Mouse (Mus musculus) neural tube, embryonic 10.5 days (tissue): ENCODE results near the gene Cd79b.
"Not testable (repeated sequence)": the region's sequence is repeated elsewhere in the genome, so short reads cannot be mapped to it uniquely, and the experiment has no call there.

Source experiments
- DNase-seq: peaks from one replicate; pipeline ENCODE4 v3.0.0-alpha.2; 2017; ENCODE audit warnings: low spot score; ENCODE audit errors: extremely low spot score

Gene Cd79b

DNA sequence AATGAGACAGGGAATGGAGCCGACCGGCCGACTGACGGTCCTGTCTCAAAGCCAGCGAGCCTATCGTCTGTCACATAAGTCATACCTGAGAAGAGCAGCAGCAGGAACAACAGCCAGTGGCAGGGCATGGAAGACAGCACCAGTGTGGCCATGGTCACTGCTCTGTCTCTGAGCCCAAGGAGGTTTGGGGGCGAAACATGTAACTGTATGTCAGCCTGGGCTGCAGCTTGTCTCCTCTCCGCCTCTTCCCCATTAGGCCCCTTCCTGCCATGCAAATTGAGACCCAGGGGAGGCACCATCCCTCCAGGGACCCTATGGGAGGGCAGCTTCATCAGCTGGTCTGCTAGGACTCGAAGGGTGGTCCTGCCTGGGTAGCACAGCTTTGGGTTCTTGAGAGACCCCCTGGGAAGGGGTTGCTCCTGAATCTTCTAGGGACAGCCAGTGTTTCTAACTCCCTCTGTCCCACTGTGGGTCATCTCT lies at the start of gene Cd79b:
Cd79b (minus strand) TSS at position 430 of the 480 bp plus-strand sequence.
- no peak for DNase-seq

DNA sequence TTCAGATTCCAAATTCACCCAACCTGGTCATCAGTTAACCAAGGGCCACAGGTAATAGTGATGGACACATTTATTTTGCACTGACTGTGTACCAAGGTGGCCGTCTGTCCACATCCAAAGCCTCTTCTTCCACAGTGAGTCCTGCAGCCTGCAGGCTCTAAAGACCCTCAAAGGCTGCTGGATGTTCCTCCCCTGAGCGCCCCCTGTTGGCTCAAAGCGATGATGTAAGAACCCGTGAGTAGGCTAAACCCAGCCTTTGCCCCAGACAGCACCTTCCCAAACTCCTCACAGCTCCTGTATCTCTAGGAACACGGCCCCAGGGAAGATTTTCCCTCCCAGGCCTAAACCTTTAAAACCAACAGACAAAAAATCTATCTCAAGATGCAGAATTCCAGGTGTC lies 44.8 kb upstream of the Cd79b start:
- peak; percentile 37 for DNase-seq

DNA sequence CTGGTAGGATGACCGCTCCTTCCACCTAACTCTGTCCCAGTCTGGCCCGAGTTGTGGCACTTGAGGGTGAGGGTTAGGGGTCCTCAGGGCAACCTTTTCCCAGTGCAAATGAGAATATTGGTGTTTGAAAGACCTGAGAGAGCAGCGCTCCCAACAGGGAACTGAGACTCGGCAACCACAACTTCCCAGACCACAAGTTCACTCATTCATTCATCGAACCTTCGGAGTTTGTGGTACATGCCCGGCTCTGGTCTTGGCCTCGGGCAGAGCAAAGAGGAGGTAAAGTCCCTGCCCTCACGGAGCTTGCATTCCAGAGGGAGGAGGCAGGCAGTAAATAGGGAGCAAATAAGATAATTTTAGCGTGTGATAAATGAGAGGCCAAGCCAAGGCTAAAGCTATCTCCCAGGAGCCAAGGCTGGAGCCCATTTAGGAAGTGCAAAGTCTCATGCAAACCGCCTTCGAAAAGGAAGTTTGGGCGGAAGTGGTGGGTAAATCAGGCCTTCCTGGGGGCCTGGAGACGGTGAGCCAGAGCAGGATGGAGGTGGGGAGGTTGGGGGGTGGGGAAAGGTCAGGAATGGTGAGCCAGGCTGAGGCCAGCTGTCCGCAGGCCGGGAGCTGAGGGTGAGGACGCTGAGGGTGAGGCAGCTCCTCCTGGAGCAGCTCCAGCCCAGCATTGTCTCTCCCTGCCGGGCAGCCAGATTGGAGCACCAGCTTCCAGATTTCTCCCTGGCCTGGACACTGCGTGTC lies 41.0 kb upstream of the Cd79b start:
- no peak for DNase-seq

DNA sequence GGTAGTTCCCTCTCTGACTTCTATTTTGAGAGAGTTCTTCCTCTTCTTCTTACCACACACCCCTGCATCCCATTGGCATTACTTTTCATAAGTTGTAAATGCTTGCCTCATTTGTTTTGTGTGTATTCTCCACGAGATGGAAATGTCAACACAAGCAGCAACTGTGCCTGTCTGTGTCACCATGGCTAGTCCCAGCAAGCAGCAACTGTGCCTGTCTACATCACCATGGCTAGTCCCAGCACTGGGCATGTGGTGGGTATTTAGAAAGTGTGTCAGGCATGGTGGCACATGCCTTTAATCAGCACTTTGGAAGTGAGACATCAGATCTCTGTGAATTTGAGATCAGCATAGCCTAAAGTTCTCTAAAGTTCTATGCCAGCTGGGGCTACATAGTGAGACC lies 39.6 kb upstream of the Cd79b start:
- DNase-seq, result no peak

DNA sequence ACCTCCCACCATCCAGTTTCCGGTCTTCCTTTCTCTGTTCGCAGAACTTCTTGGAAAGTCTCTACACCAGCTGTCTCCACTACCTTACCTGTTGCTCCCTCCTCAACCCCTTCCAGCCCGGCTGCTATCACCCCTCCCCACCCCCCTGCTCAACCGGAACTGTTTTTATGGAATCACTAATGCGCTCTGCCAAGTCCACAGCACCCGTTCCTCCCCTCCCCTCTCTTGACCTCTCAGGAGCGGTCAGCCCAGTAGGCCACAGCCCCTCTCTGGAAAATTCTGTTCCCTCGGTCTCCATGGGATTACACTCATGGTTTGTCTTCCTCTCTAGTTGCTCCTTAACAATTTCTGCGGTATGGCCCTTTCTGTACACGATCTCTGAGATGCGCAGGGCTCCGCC lies 38.6 kb upstream of the Cd79b start, which contains the start of gene Scn4a:
Scn4a (minus strand) TSS at position 101 of the 400 bp plus-strand sequence.
- DNase-seq, result no peak

DNA sequence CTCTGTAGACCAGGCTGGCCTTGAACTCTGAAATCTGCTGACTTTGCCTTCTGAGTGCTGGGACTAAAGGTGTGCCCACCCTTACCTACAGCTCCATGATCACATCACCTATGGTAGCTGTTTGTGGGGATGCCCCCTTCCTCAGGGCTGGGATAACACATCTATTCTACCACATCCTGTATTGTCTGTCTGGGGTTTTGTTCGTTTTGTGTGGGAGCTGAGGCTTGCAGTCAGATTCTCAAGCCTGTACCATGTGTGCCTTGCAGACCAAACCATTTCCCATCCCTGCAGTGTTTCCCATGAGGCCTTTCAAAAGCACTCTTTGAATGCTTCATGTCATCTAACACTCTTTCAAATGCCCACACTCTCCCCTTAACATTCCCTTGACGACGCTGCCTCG lies 37.4 kb upstream of the Cd79b start:
- no peak for DNase-seq

DNA sequence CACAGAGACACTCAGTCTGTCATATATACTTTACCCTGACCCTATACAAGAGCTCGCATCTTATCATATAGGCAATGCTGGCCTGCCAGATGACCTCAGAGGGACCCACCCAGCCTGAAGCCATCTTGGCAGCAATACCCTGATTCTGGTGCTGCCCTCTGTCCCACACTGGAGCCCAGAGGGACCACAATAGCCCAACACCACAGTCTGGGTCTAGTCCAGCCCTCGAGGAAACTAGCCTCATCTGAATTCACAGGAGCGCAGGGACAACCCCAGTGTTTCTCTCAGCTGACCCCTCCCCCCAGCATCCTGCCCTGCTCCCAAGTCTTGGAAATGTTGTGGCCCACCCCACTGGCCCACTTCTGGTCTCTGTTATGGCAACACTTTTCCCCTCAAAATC lies 36.7 kb upstream of the Cd79b start:
- no peak for DNase-seq

DNA sequence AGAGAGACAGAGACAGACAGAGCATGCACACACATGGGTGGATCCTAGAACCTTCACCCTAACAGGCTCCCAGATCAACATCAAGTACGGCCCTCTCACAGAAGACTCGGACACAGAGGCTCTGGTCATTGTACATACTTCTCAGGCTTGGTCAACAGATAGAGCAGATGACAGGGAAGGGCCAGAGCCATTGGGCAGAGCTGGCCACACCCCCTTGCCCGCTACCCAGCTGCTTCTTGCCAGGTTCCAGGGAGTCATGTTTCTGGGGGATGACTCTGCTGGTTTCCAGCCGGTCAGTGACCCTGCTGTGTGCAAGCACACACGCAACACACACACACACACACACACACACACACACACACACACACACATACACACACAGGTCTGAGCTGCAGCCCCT lies 36.3 kb upstream of the Cd79b start:
- DNase-seq, result no peak

DNA sequence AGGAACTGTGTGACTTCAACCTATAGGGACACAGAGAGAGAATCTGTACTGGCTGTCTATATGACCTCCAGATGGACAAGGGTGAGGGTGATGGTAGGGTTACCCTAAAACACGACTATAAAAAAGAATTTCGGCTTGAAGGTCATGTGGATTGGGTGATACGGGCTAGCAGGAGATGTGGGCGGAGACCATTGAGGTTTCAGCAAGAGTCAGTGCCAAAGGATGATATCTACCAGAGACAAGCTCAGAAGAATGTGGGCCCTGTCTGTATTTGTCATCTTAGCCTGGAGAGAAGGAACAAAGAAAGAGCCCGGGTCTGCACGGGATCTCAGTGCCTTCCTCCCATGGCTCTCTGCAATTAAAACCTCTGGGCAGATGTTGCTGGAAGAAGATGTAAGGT lies 35.2 kb upstream of the Cd79b start:
- no peak for DNase-seq

DNA sequence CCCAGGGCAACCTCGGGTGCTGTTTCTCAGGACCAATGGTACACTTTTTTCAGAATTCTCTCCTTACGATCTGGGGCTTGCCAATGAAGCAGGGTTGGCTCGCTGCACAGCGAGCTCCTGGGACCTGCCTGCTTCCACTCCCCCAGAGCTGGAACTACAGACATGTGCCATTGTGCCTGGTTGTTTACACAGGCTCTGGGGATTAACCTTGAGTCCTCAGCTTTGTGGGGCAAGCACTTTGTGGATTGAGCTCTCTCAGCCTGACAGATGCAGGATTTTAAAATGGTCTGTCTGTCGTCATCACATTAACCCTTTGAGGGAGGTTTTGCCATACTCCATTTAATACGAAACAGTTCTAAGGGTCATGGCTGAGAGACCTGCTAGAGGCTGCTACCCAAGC lies 30.3 kb upstream of the Cd79b start:
- no peak for DNase-seq

DNA sequence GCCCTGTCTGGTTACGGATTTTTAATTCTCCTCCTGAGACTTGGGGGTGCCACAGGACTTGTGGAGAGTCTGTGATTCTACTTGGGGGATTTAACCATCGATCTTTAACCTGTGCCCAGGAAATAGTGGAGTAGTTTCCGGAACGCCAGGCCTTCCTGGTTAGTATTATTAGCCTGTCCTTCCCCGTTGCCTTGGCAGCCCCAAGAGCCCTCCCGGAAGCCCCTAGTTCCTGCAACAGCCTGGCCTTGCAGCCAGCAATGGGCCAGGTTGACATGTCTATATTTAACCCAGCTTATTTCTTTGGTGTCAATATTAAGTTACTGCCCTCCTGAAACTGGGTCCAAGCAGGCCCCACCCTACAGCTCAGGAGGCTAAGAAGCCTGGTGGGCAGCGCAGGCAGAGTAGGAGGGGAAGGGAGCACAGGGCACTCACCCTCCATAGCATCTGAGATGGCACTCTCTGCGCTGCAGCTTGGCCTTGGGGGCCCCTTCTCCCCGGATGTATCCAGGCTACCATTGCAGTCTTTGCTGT lies 26.5 kb upstream of the Cd79b start:
- no peak for DNase-seq

DNA sequence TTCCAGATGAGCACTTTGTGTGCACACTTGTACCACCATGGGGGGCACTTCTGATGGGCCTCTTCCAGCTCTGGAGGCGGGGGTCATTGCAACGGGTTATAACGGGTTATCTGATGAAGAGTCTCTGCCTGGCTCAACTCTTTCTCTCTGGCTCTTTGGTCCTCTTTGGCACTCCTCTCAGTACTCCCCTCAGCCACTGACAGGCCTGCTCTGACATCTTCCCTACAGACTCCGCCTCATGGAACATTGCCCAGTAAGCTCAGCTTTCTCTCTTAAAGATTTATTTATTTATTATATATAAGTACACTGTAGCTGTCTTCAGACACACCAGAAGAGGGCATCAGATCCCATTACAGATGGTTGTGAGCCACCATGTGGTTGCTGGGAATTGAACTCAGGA lies 24.8 kb upstream of the Cd79b start:
- DNase-seq, result not testable (repeated sequence)

DNA sequence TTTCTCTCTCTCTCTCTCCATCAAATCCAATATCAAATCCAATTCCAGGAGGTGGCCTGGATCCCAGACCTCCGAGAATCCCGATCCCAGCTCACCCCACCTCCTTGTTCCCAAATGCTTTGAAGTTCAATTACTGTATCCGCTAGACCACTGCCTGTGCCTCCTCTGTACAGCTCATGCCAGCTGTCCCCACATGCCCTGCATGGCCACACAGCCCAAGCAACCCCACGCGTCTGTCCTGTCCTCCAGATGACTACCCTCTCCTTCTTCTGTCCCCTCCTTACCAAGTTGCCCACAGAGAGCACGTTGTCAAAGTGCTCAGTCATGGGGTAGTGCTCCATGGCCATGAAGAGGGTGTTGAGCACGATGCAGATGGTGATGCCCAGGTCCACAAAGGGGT lies 24.3 kb upstream of the Cd79b start:
- no peak for DNase-seq

DNA sequence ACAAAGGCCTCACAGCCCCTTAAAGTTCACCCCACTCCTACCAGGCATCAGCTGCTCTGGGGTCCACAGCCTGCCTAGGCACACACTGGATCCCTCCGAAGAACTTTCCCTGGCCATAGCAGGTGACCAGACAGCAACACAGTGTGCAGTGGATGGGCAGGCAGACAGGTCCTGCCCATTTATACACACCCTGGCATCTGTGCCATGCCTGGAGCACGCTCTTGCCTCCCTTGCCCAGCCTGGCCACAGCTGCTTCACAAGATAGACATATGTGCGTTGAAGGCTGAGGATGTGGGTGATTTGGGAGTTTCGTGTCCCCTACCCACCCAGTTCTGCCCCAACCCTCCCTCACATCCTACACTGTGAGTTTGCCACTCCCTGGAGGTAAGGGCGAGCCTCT lies 23.5 kb upstream of the Cd79b start:
- DNase-seq, result no peak

DNA sequence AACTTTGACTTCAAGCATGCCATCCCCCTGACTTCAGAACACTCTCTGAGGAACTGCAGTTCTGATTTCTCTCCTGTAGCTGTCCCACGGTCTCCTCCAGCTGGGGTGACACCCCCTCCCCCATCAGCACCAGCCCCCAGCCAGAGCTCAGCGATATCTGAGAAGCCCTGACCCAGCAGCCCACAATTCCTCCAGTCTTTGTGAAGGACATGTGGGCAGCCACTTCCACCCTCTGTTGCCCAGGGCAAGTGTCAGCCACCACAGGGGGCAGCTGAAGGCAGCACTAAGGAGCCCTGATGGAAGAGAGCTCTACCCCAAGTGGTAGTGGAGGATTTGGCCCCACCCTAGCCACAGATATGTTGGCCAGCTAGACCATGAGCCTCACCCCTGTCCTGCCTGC lies 19.5 kb upstream of the Cd79b start:
- DNase-seq, result no peak

DNA sequence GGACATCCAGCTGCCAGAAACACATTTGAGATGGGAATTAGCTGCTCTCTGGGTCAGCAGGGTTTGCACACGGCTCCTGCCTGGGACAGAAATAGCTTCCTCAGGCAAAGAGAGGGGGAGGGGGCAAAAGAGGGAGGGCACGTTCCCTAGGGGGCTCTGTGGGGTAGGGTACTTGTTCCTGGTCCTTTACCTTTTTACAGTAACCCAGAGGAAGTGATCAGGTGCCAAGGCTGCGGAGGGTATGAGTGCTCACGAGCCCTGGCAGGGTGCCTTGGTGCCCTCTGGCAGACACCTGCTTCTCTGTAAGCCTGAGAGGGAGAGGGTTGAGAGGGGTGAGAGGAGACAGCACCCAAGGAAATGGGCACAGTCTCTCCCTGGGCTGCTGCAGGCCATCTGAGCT lies 17.9 kb upstream of the Cd79b start:
- DNase-seq, result no peak

DNA sequence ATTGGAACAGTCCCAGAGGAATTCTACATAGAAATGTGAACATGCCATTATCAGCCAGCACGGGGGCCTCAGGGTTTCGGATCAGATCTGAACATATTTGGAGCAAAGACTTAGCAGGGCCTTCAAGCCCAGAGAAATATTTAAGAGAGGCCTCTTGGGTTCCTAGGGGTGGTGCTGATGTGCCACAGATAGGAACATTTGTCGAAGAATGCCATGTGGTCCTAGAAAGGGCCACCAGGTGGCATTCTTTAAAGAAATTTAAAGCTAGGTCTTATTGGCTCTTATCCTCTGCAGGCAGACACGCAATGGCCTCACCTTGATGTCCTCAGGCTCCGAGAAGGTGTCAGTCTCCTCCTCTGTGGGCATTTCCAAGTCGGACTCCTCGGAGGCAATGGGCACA lies 15.1 kb upstream of the Cd79b start:
- DNase-seq, result no peak

DNA sequence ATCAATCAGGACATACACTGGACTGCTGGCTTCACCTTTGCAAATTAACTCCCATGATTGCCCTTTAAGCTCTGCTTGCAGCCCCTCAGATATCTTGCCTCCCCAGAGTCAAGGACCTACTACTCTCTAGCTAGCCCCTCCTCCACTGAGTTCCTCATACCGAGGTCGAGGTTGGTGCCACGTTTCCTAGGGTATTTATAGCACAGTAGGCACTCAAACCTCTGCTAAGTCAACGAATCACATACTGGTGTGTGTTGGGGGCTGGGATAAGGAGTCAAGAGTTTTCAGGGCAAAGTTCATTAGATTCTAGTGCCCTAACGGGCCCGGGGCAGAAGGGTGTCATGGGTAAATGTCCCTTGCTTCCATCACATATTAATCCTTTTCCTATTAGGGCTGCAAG lies 14.6 kb upstream of the Cd79b start:
- no peak for DNase-seq

DNA sequence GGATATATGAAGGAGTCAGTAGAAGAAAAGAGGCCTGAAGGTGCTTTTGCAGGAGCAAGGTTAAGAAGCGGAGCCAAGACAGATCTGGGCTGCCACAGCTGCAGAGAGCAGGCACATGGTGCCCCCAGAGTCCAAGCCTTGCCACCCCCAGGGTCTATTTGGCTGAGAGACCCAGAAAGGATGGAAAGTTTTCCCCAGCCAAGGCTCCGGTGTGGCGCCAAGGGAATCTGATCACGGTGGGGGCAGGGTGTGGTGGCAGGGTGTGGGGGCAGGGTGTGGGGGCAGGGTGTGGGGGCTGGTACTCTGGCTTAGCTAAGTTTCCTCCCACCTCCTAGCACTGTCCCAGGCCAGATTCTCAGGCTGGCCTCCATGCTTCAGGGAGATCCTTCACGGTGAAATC lies 14.0 kb upstream of the Cd79b start:
- DNase-seq, result no peak

DNA sequence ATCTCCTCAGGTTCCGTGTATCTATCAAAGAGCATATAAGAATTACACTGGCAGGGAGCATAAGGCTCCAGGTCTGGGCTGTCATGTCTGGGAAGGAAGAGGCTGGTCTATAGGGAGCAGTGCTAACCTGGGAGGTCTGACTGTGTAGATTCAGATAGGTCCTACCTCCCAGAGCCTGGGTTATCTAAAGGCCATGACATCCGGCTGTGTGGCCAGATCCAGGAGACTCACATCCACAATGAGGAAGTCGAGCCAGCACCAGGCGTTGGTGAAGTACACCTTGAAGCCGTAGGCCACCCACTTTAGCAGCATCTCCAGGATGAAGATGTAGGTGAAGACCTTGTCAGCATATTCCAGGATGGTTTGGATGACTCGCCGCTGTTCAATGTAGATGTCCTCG lies 11.9 kb upstream of the Cd79b start:
- DNase-seq, result no peak

DNA sequence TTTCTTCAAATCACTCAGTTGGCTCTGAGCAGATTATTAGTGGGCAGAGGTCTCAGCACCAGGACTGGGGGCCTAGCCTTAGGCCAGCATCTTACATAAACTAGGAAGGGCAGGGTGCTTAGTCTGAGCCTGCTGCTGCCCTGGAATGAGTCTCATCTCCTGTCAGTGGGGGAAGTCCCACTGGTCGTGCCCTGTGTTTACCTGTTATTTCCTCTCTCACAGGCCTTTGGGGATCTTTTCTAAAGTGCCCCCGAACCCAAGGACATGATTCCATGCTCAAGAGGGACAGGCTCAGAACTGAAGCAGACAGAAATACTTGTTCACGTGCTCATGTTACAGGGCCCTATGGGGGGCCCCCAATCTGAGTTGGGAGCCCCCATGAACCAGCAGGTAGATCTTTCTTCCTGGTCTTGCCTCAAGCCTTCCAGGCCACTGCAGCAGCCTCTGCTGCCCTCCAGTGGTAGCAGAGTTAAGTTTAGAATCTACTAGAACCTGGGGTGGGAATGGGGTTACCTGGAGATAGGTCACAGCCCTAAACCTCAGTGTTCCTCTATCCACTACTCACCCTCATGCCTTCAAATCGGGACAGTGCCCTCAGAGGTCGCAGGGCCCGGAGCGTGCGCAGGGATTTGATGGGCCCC lies 11.1 kb upstream of the Cd79b start:
- DNase-seq, result peak; percentile 47

DNA sequence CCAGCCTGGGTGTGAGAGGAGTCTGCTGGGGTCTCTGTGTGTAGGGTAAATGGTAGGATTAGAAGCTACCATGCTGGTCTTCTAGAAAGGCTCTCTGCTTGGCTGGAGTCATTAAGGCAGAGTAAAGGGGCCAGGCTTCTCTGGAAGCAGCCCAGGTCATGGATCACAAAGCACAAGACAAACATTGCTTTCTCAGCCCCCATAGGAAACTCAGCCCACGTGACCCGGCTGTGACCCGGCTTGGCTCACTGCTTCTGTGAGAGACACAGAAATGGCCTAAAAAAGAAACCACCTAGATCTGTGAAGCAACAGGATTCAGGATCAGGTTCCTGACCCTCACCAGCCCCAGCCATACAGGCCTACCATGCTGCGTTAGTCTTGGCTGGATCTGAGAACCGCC lies 10.3 kb upstream of the Cd79b start:
- no peak for DNase-seq
